Mouse (Mus musculus): ENCODE measurements around the gene Dis3l.

- TF ChIP-seq CTCF (IDR thresholded peaks at IDR 0.05; ENCODE audit: control insufficient read depth, insufficient read depth, insufficient replicate concordance, low read depth, low read length) (no peak), POLR2A (IDR thresholded peaks at IDR 0.05; ENCODE audit: control insufficient read depth, low read depth, low read length) (no peak)
Observed at GRCm38 (mm10) chr9:64349490-64349889, 8.4 kb upstream of the Dis3l start.
